Mouse (Mus musculus) heart, adult 2 months (tissue): ENCODE measurements around the gene Itgb6.

ENCODE experiments used
- CTCF ChIP-seq: fragments of 200-600 bp; IDR thresholded peaks from 2 replicates; pipeline ENCODE4 v1.8.1; 2022; ENCODE audit warnings: antibody characterized with exemption, mild to moderate bottlenecking, moderate library complexity
- EP300 ChIP-seq: fragments of 200-500 bp; IDR thresholded peaks from 2 replicates; pipeline ENCODE4 v1.6.1; 2011; ENCODE audit warnings: low read depth, low read length, control low read depth; ENCODE audit not compliant: insufficient read depth
- POLR2A ChIP-seq: fragments of 200-500 bp; IDR thresholded peaks from 2 replicates; pipeline ENCODE4 v1.6.1; 2011; ENCODE audit warnings: mild to moderate bottlenecking, low read depth, low read length, control low read depth; ENCODE audit not compliant: insufficient read depth

DNA sequence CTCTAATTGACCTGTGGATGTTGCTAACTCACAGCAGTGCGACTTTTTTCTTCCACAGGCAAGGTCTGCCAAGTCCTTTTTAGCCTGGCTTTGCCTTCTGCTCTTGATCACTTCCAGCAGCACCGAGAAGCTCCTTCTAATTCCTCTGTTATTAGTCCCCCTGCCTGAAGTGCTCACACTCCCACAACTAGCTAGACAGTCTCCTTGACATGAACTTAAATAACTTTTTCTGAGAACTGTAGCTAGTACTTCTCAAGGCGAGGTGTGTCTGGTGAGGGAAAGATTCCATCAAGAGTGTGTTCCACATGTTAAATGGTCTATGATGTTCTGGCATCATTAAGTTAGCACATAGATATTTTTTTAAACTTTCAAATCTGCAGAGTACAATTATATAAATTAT is 15.6 kb downstream of the Itgb6 start:
- TF ChIP-seq CTCF (no peak), POLR2A (no peak), EP300 (no peak)
